Mouse (Mus musculus) embryonic fibroblast, embryonic 13.5 days (primary cell): Measurements from ENCODE around the gene Scfd2.

Source experiments
- CTCF ChIP-seq: IDR thresholded peaks from 2 replicates; pipeline ENCODE4 v1.5.1; 2011; ENCODE audit warnings: mild to moderate bottlenecking, control low read depth, low read length, moderate library complexity, borderline replicate concordance; ENCODE audit not compliant: insufficient read depth
- POLR2A ChIP-seq: IDR thresholded peaks from 2 replicates; pipeline ENCODE4 v1.6.1; 2011; ENCODE audit warnings: low read depth, mild to moderate bottlenecking, control low read depth, low read length, moderate library complexity

- TF ChIP-seq CTCF: no peak
- no peak for TF ChIP-seq POLR2A
Observed at GRCm38 (mm10) chr5:74240926-74241680, 290.5 kb downstream of the Scfd2 start.
